Mouse (Mus musculus) frontal cortex, adult 2 months (tissue): ENCODE data around the gene Ccdc153. TPM values are rescaled to one million over a fixed set of nuclear protein-coding genes. Genes with fewer than 3 reads are reported as not detected.

Experiments used
- DNase-seq, 2 experiments: peaks; one replicate each; pipeline ENCODE4 v3.0.0; 2022; ENCODE audit warnings: low spot score in 1 of 2; ENCODE audit errors: extremely low spot score in 1 of 2
- polyA plus RNA-seq: library from polyadenylated mRNA; depleted of rRNA; stranded (reverse); fragments of >200 nt; gene quantifications from 2 replicates; pipeline ENCODE4 v1.2.3, GENCODE M21; 2012; rRNA removed

Gene Ccdc153
- polyA plus RNA-seq, 1 experiment: not detected

GRCm38 (mm10) chr9:44269973-44270372 is 29.5 kb downstream of the Ccdc153 start:
- no peak for DNase-seq

- no peak for DNase-seq
Measured at GRCm38 (mm10) chr9:44283183-44283582, 42.7 kb downstream of the Ccdc153 start.

- no peak for DNase-seq
Measured at GRCm38 (mm10) chr9:44286256-44286850, 45.9 kb downstream of the Ccdc153 start.

GRCm38 (mm10) chr9:44287003-44287400 is 46.5 kb downstream of the Ccdc153 start:
- DNase-seq: no peak

GRCm38 (mm10) chr9:44287401-44288075 is 47.1 kb downstream of the Ccdc153 start:
- no peak for DNase-seq

- peak in 1 of 2 experiments; percentile 57 for DNase-seq
Measured at GRCm38 (mm10) chr9:44288076-44288958, 47.8 kb downstream of the Ccdc153 start, which contains the start of gene Abcg4. Gene Abcg4 (minus strand): TSS chr9:44288615.

- DNase-seq: no peak
Measured at GRCm38 (mm10) chr9:44288959-44289291, 48.4 kb downstream of the Ccdc153 start.

- DNase-seq: peak in 1 of 2 experiments; percentile 49
Measured at GRCm38 (mm10) chr9:44292490-44292889, 52.0 kb downstream of the Ccdc153 start.

Other genes with a start within 250 kb of the Ccdc153 start
- gene Thy1, start 197.3 kb upstream of the Ccdc153 start, polyA plus RNA-seq: 752 and 876 TPM in 2 replicates
- 40.2 and 44.9 TPM in 2 replicates for gene Usp2, start 173.7 kb upstream of the Ccdc153 start, polyA plus RNA-seq
- 0.14 and 0.21 TPM in 2 replicates for gene Mfrp, start 138.9 kb upstream of the Ccdc153 start, polyA plus RNA-seq
- gene C1qtnf5, start 133.4 kb upstream of the Ccdc153 start, polyA plus RNA-seq: 31.7 and 39.5 TPM in 2 replicates
- gene Gm49380, start 127.2 kb upstream of the Ccdc153 start, polyA plus RNA-seq: 0.16 and 0.21 TPM in 2 replicates
- 26.9 and 29.0 TPM in 2 replicates for gene Rnf26, start 127.2 kb upstream of the Ccdc153 start, polyA plus RNA-seq
- gene Mcam, start 106.2 kb upstream of the Ccdc153 start, polyA plus RNA-seq: 16.8 and 17.4 TPM in 2 replicates
- gene Cbl, start 6.6 kb upstream of the Ccdc153 start, polyA plus RNA-seq: 18.6 and 20.5 TPM in 2 replicates
- gene Pdzd3, start 10.8 kb downstream of the Ccdc153 start, polyA plus RNA-seq: 0.74 and 0.82 TPM in 2 replicates
- gene Nlrx1, start 27.9 kb downstream of the Ccdc153 start, polyA plus RNA-seq: 6.7 and 7.0 TPM in 2 replicates
- 84.5 and 95.1 TPM in 2 replicates for gene Abcg4, start 47.9 kb downstream of the Ccdc153 start, polyA plus RNA-seq
- 32.1 and 32.3 TPM in 2 replicates for gene Hinfp, start 65.0 kb downstream of the Ccdc153 start, polyA plus RNA-seq
- gene C2cd2l, start 79.6 kb downstream of the Ccdc153 start, polyA plus RNA-seq: 201 and 202 TPM in 2 replicates
- gene Dpagt1, start 85.3 kb downstream of the Ccdc153 start, polyA plus RNA-seq: 21.1 and 22.9 TPM in 2 replicates
- gene H2afx, start 94.0 kb downstream of the Ccdc153 start, polyA plus RNA-seq: 65.4 and 75.0 TPM in 2 replicates
- 30.3 and 33.4 TPM in 2 replicates for gene Hmbs, start 103.6 kb downstream of the Ccdc153 start, polyA plus RNA-seq
- gene Vps11, start 121.0 kb downstream of the Ccdc153 start, polyA plus RNA-seq: 44.1 and 47.2 TPM in 2 replicates
- 51.3 and 54.5 TPM in 2 replicates for gene Hyou1, start 138.8 kb downstream of the Ccdc153 start, polyA plus RNA-seq
- 43.3 and 46.9 TPM in 2 replicates for gene Slc37a4, start 156.2 kb downstream of the Ccdc153 start, polyA plus RNA-seq
- gene Rps25, start 166.5 kb downstream of the Ccdc153 start, polyA plus RNA-seq: 510 and 649 TPM in 2 replicates
- 86.4 and 86.9 TPM in 2 replicates for gene Trappc4, start 166.9 kb downstream of the Ccdc153 start, polyA plus RNA-seq
- 53.1 and 56.2 TPM in 2 replicates for gene Ccdc84, start 177.9 kb downstream of the Ccdc153 start, polyA plus RNA-seq
- gene Foxr1, start 200.5 kb downstream of the Ccdc153 start, polyA plus RNA-seq: not detected in 2 replicates
- gene Upk2, start 214.3 kb downstream of the Ccdc153 start, polyA plus RNA-seq: 0.19 TPM in 1 of 2 replicates, not detected in the other
- 20.1 and 21.7 TPM in 2 replicates for gene Bcl9l, start 242.1 kb downstream of the Ccdc153 start, polyA plus RNA-seq